8 mouse cellular contexts compared by ENCODE assay signal in genomic region chr11:62076345-62077156, GRCm38 (mm10).
A peak's percentile ranks its signal among the peaks of the same experiment; 100 is the strongest.
DNase-seq lines count a peak whose midpoint lies in the region; ATAC-seq lines count a peak whose summit lies in the region.

No protein-coding gene starts in this region.

- peak; percentile 99 for ATAC-seq in megakaryocyte progenitor cell, adult 5-6 weeks (replicated peaks; ENCODE audit: poor library complexity)

- intact Hi-C loops in gastrocnemius, postnatal 14 days (cut with DNase I; ENCODE audit: low total_unique reads) = no loop called here

- peak; percentile 99 for DNase-seq in adrenal gland, adult 2 months
- peak; percentile 100 for DNase-seq in embryo, embryonic 11 days
- DNase-seq in gastrocnemius, postnatal 14 days = peak; percentile 99
- DNase-seq in induced T-regulatory cell, adult 2 months (ENCODE audit: low read depth) = peak; percentile 79
- peak; percentile 91 to 93 for DNase-seq in left cerebral cortex, adult 9 months (ENCODE audit: low spot score in 2 of 2)
- DNase-seq in right cerebral cortex, postnatal 10 days (ENCODE audit: low spot score in 2 of 2) = peak; percentile 98
- peak; percentile 99 for DNase-seq in urinary bladder, postnatal 14 days (ENCODE audit: low spot score)

Comparison
In these comparisons a context has a peak if more than half of its experiments do, and no peak if none do; other contexts are left out.
1. Peak in every context shown above with its lines: DNase-seq and ATAC-seq.